Mouse (Mus musculus) kidney, adult 2 months (tissue): ENCODE results near the gene Evi2a. TPM values are rescaled to one million over a fixed set of nuclear protein-coding genes. Genes with fewer than 3 reads are reported as not detected.
A peak's percentile ranks its signal among the peaks of the same experiment; 100 is the strongest.

Experiments used
- DNase-seq: peaks from one replicate; pipeline ENCODE4 v3.0.0; 2021
- H3K27ac ChIP-seq: fragments of 200-500 bp; 2 replicates; pipeline ENCODE4 v1.5.1; 2012; ENCODE audit warnings: low read depth, low read length, control low read depth, inconsistent platforms; ENCODE audit not compliant: insufficient read depth
- H3K27me3 ChIP-seq: fragments of 200-500 bp; replicated peaks from 2 replicates; pipeline ENCODE4 v1.6.1; 2012; ENCODE audit warnings: mild to moderate bottlenecking, moderate library complexity, low read length, inconsistent platforms; ENCODE audit not compliant: control insufficient read depth, insufficient read depth
- H3K36me3 ChIP-seq: fragments of 200-500 bp; 2 replicates; pipeline ENCODE4 v1.6.1; 2012; ENCODE audit warnings: mild to moderate bottlenecking, moderate library complexity, low read length, inconsistent platforms; ENCODE audit not compliant: control insufficient read depth, insufficient read depth
- H3K4me1 ChIP-seq: fragments of 200-500 bp; 2 replicates; pipeline ENCODE4 v1.6.1; 2011; ENCODE audit warnings: low read length; ENCODE audit not compliant: control insufficient read depth, insufficient read depth
- H3K4me3 ChIP-seq: fragments of 200-500 bp; 2 replicates; pipeline ENCODE4 v1.5.1; 2011; ENCODE audit warnings: mild to moderate bottlenecking, low read depth, low read length, control low read depth; ENCODE audit not compliant: insufficient read depth
- CTCF ChIP-seq: fragments of 200-500 bp; conservative IDR thresholded peaks from 2 replicates; pipeline ENCODE4 v1.5.1; 2011; ENCODE audit warnings: low read depth, mild to moderate bottlenecking, control low read depth, low read length, moderate library complexity, mixed read lengths; ENCODE audit not compliant: insufficient read depth, insufficient read length
- POLR2A ChIP-seq: fragments of 200-500 bp; IDR thresholded peaks from one replicate; pipeline ENCODE4 v1.6.1; 2011; ENCODE audit warnings: low read depth, low read length, control low read depth
- whole genome bisulfite sequencing: fragments of 180-500 bp; shearing (Covaris S2); methylation state at CpG from one replicate; pipeline ENCODE4 v1.1.7; 2018; 5-methylcytosine and 5-hydroxymethylcytosine counted together
- polyA plus RNA-seq: library from polyadenylated mRNA; depleted of rRNA; stranded (reverse); fragments of >200 nt; gene quantifications from 2 replicates; pipeline ENCODE4 v1.2.3, GENCODE M21; 2012

Gene Evi2a
- polyA plus RNA-seq, 1 experiment, result 5.3 TPM

DNA sequence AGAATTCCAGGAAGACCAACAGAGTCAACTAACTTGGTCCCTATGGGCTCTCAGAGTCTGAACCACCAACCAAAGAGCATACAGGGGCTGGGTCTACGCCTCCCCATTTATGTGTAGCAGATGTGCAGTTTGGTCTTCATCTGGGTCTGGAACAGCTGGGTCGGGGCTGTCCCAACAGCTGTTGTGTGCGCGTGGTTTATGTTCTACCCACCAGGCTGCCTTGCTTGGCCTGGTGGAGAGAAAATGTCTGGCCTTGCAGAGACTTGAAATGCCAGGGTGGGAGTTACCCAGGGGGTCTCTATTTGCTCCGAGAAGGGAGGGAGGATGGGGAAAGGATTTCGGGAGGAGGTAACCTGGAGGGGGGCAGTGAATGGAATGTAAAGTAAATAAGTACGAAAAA lies 33.1 kb upstream of the Evi2a start:
- 91% methylated on average over 7 of the region's 7 CpGs for WGBS
- Histone ChIP-seq H3K36me3 (peaks cover 10% of the 10 kb centered on the region), H3K27me3 (no peaks in the 10 kb centered on the region), H3K4me3 (no peak overlapping the region), H3K4me1 (no peaks in the 10 kb centered on the region), H3K27ac (no peak overlapping the region)
- TF ChIP-seq POLR2A (no peak), CTCF (no peak)
- DNase-seq, result no peak

DNA sequence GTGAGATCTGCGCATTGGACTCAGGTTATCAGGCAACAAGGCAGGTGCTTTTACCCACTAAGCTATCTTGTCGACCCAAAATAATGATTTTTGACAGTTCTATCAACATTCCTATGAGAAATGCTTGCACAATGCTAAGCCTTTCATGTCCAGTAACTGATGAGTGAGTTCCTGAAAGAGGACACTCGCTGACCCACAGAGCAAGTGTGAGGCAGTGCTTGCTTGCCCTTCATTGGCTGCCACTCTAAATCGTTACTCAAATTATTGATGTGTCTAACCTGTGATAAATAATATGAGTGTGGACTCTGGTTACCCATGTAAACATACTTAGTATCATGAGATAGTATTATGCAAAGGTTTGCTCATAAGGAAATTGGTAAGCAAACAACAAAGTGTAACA lies 30.1 kb upstream of the Evi2a start:
- 92% methylated on average over 4 of the region's 4 CpGs for WGBS
- TF ChIP-seq CTCF, result no peak
- no peak for TF ChIP-seq POLR2A
- H3K4me3 ChIP-seq, result no peak overlapping the region
- H3K36me3 ChIP-seq, result peaks cover 4% of the 10 kb centered on the region
- H3K27ac ChIP-seq, result no peak overlapping the region
- no peak for DNase-seq
- no peaks in the 10 kb centered on the region for H3K27me3 ChIP-seq
- H3K4me1 ChIP-seq, result no peaks in the 10 kb centered on the region

DNA sequence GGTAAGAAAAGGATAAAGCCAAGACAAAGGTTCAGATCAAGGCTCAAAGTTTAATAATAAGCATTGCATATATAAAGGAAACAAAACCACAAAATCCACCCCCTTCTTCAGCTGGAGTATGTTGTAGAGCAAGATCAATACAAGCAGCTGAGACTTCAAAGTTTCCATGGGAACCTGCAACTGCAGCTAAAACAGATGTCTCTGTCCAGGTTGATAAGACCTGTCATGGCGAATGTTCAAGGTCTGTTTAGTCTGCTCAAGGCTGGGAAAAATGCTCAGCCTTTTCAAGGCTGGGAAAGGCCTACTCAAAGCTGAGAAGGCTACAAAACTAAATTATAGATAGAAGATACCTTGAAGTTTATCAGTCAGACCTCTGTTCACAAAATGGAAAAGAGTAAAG lies 22.2 kb upstream of the Evi2a start:
- no peak overlapping the region for H3K27ac ChIP-seq
- no peaks in the 10 kb centered on the region for H3K27me3 ChIP-seq
- no peak overlapping the region for H3K4me3 ChIP-seq
- H3K4me1 ChIP-seq, result no peaks in the 10 kb centered on the region
- TF ChIP-seq CTCF (no peak), POLR2A (no peak)
- 88% methylated on average over 1 of the region's 1 CpGs for WGBS
- peaks cover 5% of the 10 kb centered on the region for H3K36me3 ChIP-seq
- DNase-seq, result no peak

DNA sequence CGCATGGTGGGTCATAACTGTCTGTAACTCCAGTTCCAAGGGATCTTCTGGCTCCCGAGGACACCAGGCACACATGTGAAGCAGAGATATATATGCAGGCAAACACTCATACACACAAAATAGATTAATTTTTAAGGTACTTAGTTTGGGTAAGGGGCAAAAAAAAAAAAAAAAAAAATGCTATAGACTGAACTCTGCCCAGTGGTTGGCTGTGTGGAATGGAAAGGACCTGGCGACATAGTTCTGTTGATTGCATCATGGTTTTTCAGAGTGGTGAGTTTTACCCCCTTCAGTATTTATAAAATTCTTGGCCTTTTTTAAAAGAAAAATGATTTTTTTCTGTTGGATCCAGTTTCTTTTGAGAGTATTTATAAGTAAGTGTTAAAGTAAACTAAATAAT lies 5.9 kb upstream of the Evi2a start:
- Histone ChIP-seq H3K27me3 (no peaks in the 10 kb centered on the region), H3K36me3 (no peaks in the 10 kb centered on the region; the same call in 1 of the 2 replicates), H3K4me3 (no peak overlapping the region), H3K4me1 (0 out of 2 replicates have a peak, but pooled peaks cover 5% of the 10 kb centered on the region), H3K27ac (no peak overlapping the region)
- TF ChIP-seq CTCF, result no peak
- TF ChIP-seq POLR2A, result no peak
- whole genome bisulfite sequencing, result 92% methylated on average over 3 of the region's 3 CpGs
- no peak for DNase-seq

DNA sequence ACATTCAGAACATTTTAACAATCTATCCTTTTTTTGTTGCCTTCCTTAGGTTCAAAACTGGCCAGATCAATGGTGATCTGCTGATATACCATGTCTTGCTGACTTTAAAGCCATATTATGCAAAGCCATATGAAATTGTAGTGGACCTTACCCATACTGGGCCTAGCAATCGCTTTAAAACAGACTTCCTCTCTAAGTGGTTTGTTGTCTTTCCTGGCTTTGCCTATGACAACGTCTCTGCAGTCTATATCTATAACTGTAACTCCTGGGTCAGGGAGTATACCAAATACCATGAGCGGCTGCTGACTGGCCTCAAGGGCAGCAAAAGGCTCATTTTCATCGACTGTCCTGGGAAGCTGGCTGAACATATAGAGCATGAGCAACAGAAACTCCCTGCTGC lies 5.1 kb upstream of the Evi2a start:
- H3K4me3 ChIP-seq, result no peak overlapping the region
- no peaks in the 10 kb centered on the region for H3K27me3 ChIP-seq
- TF ChIP-seq POLR2A (no peak), CTCF (no peak)
- DNase-seq, result no peak
- H3K36me3 ChIP-seq, result no peaks in the 10 kb centered on the region; the same call in 1 of the 2 replicates
- H3K27ac ChIP-seq, result no peak overlapping the region
- 88% methylated on average over 4 of the region's 4 CpGs for WGBS
- H3K4me1 ChIP-seq, result 0 out of 2 replicates have a peak, but pooled peaks cover 5% of the 10 kb centered on the region

DNA sequence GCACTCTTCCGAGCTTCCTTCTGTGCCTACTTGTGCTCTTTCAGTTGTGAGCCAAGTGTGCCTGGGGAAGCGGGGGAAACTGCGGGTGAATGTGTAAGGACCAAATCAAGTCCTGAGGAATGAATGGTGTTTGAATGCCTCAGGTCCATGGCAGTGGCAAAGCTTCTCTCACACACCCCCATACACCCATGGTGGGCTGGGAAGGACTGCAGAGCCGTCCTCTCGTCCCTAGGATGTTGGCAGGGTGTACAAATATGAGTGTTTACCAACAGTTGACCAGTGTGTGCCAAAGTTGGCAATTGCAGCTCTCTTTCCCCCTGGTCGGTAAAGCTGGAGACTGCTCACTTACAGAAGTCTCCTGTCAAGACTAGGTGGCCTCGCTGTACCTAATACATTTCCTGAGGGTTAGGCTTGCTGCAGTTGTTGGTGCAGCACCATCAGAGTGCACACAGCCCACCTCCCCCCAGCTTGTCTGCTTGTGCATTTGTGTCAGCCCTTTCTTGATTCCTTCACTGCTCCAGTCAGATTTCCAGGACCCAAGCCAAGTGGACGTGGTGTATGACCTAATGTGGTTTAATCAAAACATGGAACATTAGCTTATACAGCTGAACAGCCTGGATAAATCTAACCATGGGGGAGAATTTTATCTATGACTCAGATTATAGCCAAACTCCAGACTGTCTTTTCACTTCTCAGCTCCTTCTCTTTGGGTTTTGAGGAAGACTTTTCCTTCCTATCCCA lies 3.7 kb upstream of the Evi2a start:
- Histone ChIP-seq H3K4me3 (no peak overlapping the region), H3K4me1 (0 out of 2 replicates have a peak, but pooled peaks cover 5% of the 10 kb centered on the region), H3K27me3 (no peaks in the 10 kb centered on the region), H3K27ac (no peak overlapping the region), H3K36me3 (no peaks in the 10 kb centered on the region; the same call in 1 of the 2 replicates)
- DNase-seq, result peak; percentile 25
- TF ChIP-seq POLR2A (no peak), CTCF (no peak)
- WGBS, result 65% methylated on average over 8 of the region's 8 CpGs

DNA sequence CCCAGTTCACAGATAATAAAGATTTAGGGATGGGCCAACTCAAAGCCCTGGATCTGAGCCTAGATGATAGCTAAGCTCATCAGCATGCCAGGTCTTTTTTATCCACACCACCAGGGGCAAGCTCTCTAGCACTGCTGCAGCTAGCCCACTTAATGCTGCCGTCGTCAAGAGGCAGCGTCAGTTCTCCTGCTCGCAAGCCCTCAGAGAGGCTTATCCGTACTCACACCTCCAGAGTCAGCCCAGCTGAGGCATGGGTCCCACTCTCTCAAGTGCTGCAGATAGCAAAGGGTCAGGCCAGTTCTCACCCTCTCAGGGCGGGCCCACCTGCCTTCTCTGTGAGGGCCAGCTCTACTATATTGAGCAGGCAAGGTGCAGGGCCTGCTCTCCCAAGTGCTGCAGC lies 2.9 kb upstream of the Evi2a start:
- DNase-seq, result no peak
- Histone ChIP-seq H3K4me1 (0 out of 2 replicates have a peak, but pooled peaks cover 5% of the 10 kb centered on the region), H3K27me3 (no peaks in the 10 kb centered on the region), H3K36me3 (no peaks in the 10 kb centered on the region; the same call in 1 of the 2 replicates), H3K4me3 (no peak overlapping the region), H3K27ac (no peak overlapping the region)
- WGBS, result 92% methylated on average over 6 of the region's 6 CpGs
- TF ChIP-seq CTCF (no peak), POLR2A (no peak)

DNA sequence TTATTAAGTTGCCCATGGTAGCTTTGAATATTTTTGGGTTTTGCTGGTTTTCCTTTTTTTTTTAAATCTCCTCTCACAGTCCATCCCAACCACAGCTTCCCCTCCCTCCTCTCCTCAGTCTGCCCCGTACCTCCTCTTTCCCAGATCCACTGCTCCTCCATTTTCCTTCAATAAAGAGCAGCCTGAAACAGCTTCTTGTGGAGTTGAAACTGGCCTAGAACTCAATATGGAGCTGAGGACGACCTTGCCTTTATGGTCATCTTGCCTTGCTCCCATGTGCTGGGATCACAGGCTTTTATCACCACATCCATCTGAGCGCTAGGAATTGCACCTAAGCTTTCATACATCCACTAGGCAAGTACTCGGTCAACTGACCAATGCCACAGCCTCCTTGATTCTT lies 1.1 kb upstream of the Evi2a start:
- WGBS, result 93% methylated on average over 4 of the region's 4 CpGs
- TF ChIP-seq POLR2A (no peak), CTCF (no peak)
- H3K4me1 ChIP-seq, result peaks cover 15% of the 10 kb centered on the region

More for the DNA sequence above, 1.1 kb upstream of the Evi2a start:
- no peak for DNase-seq
- Histone ChIP-seq H3K36me3 (no peaks in the 10 kb centered on the region; the same call in 1 of the 2 replicates), H3K27ac (no peak overlapping the region), H3K4me3 (no peak overlapping the region), H3K27me3 (no peaks in the 10 kb centered on the region)
